Mouse (Mus musculus): Measurements from ENCODE around the gene Cd99l2. TPM values are rescaled to one million over a fixed set of nuclear protein-coding genes. Genes with fewer than 3 reads are reported as not detected.
"Not testable (repeated sequence)": the region's sequence is repeated elsewhere in the genome, so short reads cannot be mapped to it uniquely, and the experiment has no call there.

The Cd99l2 gene
- 41.5 and 50.6 TPM in 2 replicates for polyA plus RNA-seq (2012; rRNA removed)

DNA sequence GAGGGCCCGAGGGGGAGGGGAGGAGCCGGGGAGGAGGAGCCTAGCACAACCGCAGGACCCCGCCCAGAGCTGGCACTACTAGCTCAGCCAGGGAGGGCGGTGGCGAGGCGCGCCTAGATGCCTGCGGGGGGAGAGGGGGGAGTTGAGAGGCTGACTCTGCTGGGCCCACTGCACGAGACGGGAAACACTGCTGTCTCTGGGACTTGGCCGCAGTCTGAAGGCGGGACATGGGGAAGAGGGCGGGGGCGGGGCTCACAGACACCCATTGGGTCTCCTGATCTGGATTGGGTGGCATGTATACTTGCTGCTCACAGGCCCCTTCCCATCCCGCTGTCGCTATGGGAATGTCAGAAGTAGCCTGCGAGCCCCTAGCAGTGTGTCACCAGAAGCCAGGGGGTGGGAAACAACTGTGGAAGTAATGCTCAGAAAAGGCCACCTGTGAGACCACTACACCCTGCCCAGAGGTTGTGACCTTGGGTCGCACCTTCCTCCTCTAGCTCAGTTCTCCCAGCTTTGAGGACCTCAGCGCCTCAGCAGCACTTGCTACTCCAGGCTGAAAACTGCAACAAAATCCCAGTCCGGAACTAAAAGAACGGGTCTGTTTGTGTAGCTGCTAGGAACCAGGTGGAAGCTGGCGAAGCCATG, at the start of gene Cd99l2:
TSS of gene Cd99l2 (minus strand) at position 216 of the 645 bp plus-strand sequence.
- DNase-seq (ENCODE audit: low spot score) = peak; percentile 73

DNA sequence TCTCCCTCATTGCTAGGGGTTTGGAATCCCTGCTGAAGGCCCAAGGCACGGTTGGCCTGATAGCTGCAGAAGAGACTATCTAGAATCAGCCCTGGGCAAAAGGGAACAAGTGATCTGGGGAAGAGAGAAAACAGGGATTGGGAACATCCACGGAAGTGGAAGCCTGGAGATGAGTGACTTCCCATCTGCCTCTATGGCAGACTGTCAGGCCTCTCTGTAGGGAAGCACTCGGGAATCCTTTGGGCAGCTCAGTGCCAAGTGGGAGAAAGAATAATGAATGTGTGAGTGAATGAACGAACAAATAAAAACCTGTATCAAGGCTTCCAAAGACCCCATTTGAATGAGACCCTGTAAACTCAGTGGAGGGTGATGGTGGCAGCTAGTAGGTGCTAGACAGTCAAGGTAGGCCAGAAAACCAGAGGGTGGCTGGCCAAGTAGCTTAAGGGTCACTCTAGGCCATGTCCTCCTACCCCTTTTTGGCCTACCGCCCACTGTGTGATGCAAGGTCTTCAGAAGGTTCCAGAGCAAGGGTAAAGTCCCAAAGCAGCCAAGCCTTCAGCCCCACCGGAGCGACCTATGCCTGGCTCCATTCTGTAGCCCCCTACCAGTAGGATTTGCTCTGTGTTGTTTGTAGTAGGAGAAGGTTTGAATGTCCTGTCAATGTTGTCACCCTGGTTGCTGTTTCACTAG, 48.3 kb upstream of the Cd99l2 start:
- no peak for DNase-seq (ENCODE audit: low spot score)

DNA sequence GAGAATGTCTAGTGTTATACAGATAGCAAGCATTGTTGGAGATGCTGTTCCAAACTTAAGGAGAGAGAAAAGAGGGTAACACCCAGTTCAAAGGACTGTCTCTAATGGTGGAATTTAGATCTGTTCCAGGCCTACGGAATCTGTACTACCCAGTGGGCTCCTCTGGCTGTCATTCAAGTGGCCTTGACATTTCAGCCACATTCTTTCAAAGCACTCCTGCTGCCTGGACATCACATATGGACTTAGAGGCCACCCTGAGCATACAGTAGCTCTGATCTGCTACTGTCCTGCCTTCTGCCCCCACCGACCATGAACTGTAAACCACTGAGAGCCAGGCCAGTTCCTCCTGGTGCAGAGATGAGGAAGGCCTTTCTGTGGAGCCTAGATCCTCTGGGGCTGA, 45.1 kb upstream of the Cd99l2 start:
- no peak for DNase-seq (ENCODE audit: low spot score)

DNA sequence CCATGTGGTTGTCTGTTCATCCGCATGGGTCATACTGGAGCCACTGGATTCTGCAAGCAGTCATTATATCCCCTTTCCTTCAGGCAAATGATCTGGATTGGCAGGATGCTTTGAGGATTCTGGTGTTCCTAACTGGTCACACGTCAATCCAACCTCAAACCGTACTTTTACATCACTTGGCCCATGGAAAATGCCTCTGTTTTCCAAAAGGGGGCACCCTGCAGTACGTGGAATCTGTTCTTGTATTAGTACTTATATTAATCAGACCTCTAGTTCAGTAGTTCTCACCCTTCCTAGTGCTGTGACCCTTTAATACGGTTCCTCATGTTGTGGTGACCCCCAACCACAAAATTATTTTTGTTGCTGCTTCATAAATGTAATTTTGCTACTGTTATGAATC, 41.5 kb upstream of the Cd99l2 start:
- DNase-seq (ENCODE audit: low spot score) = no peak

DNA sequence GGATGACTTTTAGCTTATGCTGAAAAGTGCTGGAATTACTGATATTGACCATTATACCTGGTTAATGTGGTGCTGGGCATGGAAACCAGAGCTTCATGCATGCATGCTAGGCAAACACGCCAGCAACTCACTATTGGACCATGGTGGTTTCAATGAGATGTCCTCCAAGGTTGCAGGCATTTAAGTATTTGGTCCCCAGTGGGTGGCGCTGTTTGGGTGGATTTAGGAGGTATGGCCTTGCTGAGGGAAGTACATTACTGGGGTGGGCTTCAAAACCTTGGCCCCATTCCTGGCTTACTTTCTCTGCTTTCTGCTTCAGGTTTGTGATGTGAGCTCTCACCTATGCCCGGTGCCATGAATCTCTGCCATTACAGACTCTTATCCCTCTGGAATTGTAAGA, 40.0 kb upstream of the Cd99l2 start:
- DNase-seq (ENCODE audit: low spot score) = no peak

DNA sequence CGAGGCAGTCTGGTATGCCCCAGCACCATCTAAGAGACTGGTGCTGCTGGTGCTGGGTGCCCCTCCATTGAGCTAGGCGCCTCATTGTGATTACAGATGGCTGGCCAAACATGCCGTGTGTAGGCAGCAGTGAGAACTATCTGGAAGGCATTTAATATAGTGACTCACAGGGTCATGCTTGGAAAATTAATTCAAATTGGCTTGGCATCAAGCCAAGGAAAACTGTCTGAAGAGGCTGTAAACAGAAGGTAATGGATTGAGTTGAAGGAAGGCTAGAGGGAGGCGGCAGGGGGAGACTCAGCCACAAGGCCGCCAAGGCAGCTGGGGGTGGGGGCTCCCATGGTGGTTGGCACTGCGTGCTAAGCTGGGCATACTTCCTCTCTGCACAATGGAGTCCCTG, 36.0 kb upstream of the Cd99l2 start:
- DNase-seq (ENCODE audit: low spot score) = no peak

DNA sequence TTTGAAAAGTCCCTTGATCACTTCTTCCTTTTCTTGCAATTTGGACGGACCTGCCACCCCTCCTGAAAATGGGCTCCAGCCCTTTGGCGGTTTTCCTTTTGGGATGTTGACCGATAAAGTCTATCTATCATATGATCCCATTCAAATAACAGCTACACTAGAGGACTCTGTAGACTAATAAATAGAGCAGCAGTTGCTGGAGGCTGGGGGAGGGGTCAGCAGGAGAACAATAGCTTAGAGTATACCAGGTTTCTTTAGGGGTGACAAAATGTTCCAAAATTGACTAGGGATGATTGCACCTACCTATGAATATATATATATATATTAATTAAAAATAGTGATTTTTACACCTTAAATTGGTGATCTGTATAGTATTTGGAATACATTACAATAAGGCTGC, 35.5 kb upstream of the Cd99l2 start:
- no peak for DNase-seq (ENCODE audit: low spot score)

DNA sequence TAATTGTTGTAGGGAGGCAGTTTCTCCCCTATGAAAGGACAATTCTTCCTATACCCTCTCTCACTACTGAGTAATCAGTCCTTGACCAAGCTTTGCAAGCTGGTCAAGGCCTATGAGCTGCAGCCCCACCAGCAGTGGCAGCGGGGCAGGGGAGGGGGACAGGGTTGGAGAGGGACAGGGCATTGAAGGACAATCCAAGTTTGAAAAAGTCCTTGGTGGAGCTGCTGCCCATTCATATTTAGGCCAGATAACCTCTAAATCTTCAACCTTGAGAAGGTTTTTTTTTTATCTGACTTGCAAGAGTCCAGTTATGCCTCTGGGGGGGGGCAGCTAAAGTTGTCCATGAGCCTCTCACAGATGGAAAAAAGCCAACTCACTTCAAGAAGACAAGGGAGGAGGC, 34.8 kb upstream of the Cd99l2 start:
- DNase-seq (ENCODE audit: low spot score) = no peak

DNA sequence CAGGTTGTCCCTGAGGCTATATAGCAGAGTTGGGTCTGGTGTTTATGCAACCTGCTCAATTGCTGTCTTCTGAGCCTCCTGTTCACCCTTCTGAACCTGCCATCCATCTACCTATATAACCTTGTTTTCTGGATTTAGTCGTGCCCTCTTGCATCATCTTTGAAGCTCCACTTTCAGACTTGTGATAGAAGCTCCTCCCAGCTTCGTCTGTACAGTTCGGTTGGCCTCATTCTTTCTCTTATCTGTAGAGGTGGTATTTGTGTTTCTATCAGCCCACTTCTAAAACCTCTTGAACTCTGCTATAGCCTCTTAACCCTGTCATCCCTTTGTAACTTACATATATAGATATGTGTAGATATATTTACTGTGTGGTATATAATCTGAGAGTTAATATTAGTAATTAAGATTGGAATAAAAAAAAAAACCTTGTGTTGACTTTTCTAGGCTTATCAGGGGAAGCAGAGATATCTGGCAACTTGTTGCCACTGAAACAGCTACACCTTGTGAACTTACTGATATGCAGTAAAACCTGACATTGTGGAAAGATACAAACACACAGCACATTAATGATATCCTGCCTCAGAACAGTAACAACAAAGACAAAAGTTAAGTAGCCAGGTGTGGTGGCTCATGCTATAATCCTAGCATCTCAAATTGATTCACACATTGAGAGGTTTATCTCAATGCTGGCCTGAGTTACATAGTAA, 33.1 kb upstream of the Cd99l2 start:
- no peak for DNase-seq (ENCODE audit: low spot score)

DNA sequence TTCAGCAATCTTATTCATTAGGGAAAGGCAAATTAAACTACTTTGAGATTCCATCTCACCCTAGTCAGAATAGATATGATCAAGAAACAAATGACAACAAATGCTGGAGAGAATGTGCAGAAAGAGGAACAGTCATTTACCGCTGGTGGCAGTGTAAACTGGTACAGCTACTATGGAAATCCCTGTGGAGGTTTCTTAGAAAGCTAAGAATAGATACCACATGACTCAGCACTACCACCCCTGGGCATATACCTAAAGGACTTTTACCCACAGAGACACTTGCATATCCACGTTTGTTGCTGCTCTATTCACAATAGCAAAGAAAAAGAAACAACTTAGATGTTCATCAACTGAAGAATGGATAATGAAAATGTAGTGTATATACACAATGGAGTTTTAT, 31.7 kb upstream of the Cd99l2 start:
- DNase-seq (ENCODE audit: low spot score) = no peak

DNA sequence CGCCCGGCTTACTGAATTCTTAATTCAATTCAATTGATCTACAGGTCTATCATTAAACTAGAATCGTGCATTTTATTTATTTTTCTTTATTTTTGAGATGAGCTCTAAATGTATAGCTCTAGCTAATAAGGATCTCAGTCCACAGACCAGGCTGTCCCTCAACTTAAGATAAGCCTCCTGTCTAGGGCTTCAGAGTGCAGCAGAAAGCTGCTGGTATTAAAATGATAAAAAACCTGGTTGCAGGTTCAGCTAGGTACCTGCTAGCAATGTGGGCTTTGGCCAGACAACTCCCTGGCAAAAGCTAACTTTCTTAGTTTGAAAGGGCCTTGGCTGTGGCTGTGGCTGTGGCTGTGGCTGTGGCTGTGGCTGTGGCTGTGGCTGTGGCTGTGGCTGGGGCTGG, 30.2 kb upstream of the Cd99l2 start:
- no peak for DNase-seq (ENCODE audit: low spot score)

DNA sequence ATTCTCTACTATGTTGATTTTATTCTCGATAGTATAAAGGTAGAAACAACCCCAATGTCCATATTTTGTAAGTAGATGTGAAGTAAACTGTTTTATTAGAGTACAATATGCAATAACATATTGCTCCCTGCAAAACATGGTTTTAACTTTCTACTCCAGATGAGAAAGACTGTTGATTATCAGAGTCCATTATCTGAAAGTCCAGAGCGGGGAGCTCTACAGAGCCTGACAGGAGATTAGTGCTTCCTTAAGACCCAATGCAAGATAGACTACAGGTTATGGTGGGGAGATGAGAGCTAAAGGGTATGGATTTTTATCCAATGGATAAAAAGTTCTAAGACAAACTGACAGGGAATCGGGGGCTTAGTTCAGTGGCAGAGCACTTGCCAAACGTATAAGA, 26.6 kb upstream of the Cd99l2 start:
- no peak for DNase-seq (ENCODE audit: low spot score)

DNA sequence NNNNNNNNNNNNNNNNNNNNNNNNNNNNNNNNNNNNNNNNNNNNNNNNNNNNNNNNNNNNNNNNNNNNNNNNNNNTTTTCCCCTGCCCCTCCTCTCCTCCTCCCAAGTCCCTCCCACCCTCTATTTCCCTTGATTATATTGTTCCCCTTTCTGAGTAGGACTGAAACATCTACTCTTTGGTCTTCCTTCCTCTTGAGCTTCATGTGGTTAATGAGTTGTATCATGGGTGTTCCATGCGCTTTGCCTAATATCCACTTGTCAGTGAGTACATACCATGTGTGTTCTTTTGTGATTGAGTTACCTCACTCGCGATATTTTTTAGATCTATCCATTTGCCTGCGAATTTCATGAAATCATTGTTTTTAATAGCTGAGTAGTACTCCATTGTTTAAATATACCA, 13.9 kb upstream of the Cd99l2 start:
- DNase-seq (ENCODE audit: low spot score) = not testable (repeated sequence)

DNA sequence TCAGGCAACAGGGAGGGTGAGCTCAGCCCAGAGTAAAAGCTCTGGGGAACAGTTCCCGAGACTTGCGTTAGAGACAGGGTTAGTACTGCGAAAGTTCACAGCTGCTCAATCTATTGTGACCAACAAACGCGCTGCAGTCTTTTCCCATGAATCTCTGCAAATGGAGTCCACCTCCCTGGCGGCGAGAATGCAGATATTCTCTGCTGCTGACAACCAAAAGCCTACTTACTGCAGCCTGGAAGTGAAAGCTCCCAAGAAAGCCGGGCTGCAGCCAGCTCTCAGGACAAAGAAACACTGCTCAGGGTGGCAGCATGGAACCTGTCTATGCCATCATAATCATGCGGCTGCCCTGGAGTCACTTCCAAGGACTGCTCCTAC, 619 bp upstream of the Cd99l2 start:
- DNase-seq (ENCODE audit: low spot score) = no peak

DNA sequence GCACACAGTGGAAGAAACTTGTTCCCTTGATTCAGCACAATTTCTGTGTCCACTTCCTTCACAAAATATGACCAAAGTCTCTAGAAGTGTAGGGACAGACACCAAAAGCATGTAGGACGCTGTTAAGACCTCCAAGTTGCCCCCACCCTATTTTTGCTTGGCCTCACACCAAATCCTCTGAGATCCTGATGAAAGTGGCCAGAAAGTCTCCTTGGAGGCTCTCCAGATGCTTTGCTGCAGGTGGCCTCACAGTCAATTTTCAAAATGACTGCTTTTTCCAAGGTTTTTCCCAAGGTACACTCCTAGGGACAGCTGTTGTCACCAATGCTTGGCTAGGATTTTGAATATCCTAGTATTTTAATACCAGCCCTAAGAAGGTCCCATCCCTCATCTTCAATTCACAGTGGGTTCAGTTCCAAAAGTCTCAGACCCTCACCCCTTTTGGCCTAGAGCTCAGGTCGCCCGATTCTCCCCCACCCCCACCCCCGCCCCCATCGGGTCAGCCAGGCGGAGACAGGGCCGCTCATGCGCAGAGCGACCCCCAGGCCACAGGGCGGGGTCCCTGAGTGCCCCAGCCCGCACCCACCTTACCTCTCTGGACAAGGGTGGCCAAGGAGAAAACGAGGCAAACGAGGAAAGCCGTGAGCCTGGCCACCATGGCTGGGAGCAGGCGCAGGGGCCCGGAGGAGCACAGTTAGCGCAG, 567 bp downstream of the Cd99l2 start:
- no peak for DNase-seq (ENCODE audit: low spot score)

DNA sequence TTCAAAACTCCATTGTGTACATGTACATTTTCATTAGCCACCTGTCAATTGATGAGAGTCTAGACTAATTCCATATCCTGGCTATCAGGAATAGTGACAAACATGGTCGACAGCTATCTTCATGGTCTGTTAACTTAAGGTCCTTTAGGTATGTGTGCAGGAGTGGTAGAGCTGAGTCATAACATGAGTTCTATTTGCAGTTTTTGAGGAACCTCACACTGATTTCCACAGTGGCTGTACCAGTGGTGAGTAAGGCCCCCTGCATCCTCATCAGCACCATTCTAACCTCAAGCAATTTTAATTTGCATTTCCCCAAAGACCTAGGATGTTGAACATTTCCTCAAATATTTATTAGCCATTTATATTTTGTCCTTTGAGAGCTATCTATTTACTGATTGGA, 3.3 kb downstream of the Cd99l2 start:
- DNase-seq (ENCODE audit: low spot score) = no peak

DNA sequence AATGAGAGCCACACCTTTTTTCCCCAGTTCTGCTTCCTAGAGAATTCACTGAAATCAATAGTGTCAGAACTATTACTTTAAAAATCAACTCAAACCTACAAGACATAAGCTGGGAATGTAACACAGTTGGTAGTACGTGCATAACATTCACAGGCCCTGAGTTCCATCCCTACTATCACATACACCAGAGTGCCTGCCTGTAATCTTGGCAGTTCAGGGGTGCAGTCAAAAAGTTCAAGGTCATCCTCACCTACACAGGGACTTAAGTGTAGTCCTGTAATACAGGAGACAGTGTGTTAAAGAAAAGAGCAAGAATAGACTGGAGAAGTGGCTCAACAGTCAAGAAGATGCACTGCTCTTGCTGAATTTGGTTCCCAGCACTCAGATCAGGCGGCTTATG, 10.4 kb downstream of the Cd99l2 start:
- no peak for DNase-seq (ENCODE audit: low spot score)

DNA sequence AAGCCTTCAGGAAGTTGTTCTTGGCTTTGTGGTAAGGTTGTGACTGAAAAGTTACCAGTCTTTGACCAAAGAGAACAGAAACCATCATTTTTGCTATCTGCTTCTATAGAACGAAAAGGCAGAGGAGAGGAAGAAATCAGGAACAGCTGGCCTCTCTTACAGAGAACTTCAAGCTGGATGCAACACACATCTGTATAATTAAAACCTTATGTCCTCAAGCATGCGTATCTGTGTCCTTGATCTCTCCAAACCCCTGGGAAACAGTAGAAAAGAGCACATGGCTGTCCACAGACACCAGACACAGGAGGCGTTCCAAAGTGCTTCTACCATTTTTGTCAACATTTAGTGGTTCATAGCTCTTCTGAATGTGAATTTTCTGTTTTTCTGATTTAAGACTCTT, 16.7 kb downstream of the Cd99l2 start:
- no peak for DNase-seq (ENCODE audit: low spot score)

DNA sequence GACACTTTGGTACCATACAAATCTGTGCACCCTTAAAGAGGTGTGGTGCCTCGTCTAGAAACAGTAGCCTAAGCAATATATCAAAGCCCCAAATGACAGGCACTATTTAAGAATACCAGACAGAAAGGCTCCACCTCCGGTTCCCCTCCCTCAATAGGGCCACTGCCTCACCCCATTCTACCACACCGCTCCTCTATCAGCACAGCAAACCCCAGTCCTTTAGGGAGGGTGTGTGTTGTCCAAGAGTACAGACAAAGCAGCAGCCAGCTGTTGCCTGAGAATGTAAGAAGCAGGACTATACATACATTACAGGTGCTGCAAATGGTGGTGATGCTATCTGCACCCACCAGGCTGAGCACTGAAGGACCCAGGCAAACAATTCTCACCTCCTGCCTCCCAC, 17.2 kb downstream of the Cd99l2 start:
- DNase-seq (ENCODE audit: low spot score) = no peak

DNA sequence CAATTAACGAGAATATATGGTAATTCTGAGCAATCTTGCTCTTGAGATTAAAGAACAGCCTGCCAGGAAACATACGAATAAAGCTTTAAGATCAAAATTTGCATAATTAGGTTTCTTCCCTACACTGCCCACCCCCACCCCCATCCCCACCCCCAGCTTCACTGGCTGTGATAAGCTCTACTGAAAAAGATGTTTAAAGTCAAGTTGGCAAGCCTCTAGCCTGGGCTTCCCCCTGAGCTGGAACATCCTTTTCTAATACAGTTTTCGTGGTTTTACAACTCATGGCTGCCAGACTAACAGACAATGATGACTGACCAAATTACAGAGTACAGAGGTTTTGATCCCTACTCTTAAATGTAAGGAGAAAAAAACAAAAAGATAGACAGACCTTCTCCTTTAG, 17.6 kb downstream of the Cd99l2 start:
- no peak for DNase-seq (ENCODE audit: low spot score)

DNA sequence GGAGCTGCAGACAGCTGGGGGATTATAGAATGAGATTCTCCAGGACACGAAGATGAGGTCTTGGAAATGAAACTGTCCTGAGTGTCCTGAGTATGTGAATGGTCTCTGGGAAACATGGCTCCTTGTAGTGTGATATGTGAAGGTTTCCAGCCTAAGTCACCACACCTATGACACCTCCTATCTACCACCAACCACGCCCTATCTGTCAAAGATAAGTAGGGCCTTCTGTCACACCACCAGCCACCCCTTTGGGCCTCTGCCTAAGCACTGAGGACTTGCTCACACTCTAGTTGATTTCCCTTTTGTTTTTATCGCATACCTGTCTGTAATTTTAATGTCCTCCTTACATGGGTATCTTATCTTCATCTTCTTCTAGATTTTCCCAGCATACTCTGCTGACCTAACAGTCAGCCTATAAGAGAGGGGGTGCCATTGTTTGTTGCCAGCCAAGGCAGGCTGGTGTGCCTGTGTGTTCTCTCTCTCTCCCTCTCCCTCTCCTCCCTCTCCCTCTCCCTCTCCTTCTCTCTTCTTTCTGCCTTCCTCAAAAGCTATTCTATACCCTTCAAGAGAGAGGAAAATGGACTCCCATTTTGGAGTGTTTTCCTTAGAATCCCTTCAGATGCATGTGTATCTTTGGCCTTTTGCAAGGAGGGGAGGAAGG, 18.2 kb downstream of the Cd99l2 start:
- no peak for DNase-seq (ENCODE audit: low spot score)

DNA sequence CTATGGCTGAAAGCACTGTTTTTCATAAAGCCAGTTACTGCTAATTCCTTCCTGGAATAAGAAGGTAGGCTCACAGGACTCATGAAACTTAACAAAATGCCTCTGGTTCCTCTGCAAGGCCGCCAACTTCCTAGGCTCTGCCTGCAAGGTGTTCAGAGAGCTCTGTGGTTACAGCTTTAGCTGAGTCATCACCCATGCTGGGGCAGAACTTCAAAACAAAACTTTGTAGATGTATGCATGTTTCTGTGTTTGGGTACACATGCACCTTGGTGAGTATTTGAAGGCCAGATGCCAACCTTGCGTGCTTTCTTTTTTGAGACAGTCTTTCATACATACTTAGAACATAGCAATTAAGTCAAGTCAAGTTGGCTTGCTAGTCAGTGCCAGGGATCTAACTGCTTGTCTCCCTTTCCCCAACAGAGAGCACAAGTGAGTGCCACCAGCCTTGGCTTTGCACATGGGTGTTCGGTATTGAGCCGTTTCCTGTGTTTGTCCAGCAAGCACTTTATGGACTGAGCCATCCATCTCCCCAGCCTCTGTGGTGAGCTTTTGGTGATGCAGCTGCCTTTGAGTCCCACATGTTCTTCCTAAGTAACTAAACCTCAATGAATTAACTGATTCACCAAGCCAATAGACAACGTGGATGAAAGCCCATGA, 23.9 kb downstream of the Cd99l2 start:
- no peak for DNase-seq (ENCODE audit: low spot score)
